In genomic region chr13:83527921-83528320, GRCm38 (mm10) we compare ENCODE assay signal across 11 mouse cellular contexts. TPM values are rescaled to one million over a fixed set of nuclear protein-coding genes. Genes with fewer than 3 reads are reported as not detected.
DNase-seq lines count a peak whose midpoint lies in the region; ATAC-seq and TF ChIP-seq lines count a peak whose summit lies in the region.
"Had no signal": no experiment of that assay in that cellular context is flagged by ENCODE, and none has a peak within 500 bp of the region (broad histone marks: within the 10 kb centered on the region; RNA-seq: fewer than 3 reads in every experiment).

No protein-coding gene starts in this region.

- intact Hi-C loops in gastrocnemius, adult 2 months (cut with DNase I), result loop anchor here (5.0 kb wide), 1 partner anchor 44 kb away; no protein-coding TSS in a partner anchor

- peak overlapping the region; percentile 70 for H3K4me3 ChIP-seq in gastrocnemius, adult 2 months
- H3K4me3 ChIP-seq in kidney, embryonic 16.5 days (ENCODE audit: low read length), result peak overlapping the region; percentile 1; the same call in 1 of the 2 replicates
- H3K4me3 ChIP-seq in heart, embryonic 14.5 days (ENCODE audit: control insufficient read depth in 1 of 2, insufficient read depth in 1 of 2, low read depth in 1 of 2, low read length in 2 of 2), result peak overlapping the region in 1 of 2 experiments; percentile 19; a peak in 2 of 4 replicates
- H3K4me3 ChIP-seq: erythroblast, embryonic 14.5 days; midbrain, embryonic 12.5 days had no signal

- WGBS in kidney, embryonic 16.5 days, result 73% methylated on average over 9 of the region's 9 CpGs
- 33% methylated on average over 9 of the region's 9 CpGs for WGBS in heart, embryonic 14.5 days

- H3K9ac ChIP-seq in kidney, embryonic 16.5 days (replicated peaks; ENCODE audit: low read length), result no peak overlapping the region
- peak overlapping the region; percentile 22; the same call in 1 of the 2 replicates for H3K9ac ChIP-seq in heart, embryonic 14.5 days (ENCODE audit: low read length)
- H3K9ac ChIP-seq: midbrain, embryonic 12.5 days had no signal

- no peak for TF ChIP-seq CTCF in gastrocnemius, adult 2 months (IDR thresholded peaks at IDR 0.05)

- H3K9me3 ChIP-seq in kidney, embryonic 16.5 days (ENCODE audit: low read length), result no peaks in the 10 kb centered on the region
- H3K9me3 ChIP-seq in heart, embryonic 14.5 days (ENCODE audit: control insufficient read depth, low read length), result no peaks in the 10 kb centered on the region
- H3K9me3 ChIP-seq: midbrain, embryonic 12.5 days had no signal

- H3K4me2 ChIP-seq in kidney, embryonic 16.5 days (replicated peaks; ENCODE audit: low read depth, low read length), result peak overlapping the region; percentile 2; the same call in 1 of the 2 replicates
- H3K4me2 ChIP-seq in heart, embryonic 14.5 days (ENCODE audit: low read length), result peak overlapping the region; percentile 54
- H3K4me2 ChIP-seq: midbrain, embryonic 12.5 days had no signal

- DNase-seq in gastrocnemius, adult 2 months, result no peak
- DNase-seq in gastrocnemius, postnatal 10 days, result no peak
- no peak for DNase-seq in kidney, adult 11 months
- peak; percentile 77 for DNase-seq in A20 (ENCODE audit: low read depth, low spot score)
- no peak for DNase-seq in thymus, postnatal 0 days (ENCODE audit: low spot score)
- no peak for DNase-seq in natural killer cell, adult 2 months (ENCODE audit: low spot score in 2 of 2)
- DNase-seq: retina, postnatal 1 day had no signal

- no peaks in the 10 kb centered on the region for H3K36me3 ChIP-seq in kidney, embryonic 16.5 days (ENCODE audit: insufficient read depth, low read length)
- H3K36me3 ChIP-seq in heart, embryonic 14.5 days (ENCODE audit: control insufficient read depth, insufficient read depth, low read length), result no peaks in the 10 kb centered on the region
- H3K36me3 ChIP-seq: midbrain, embryonic 12.5 days had no signal

- H3K4me1 ChIP-seq in kidney, embryonic 16.5 days (ENCODE audit: insufficient read depth, low read length), result peaks cover 3% of the 10 kb centered on the region; the same call in 1 of the 2 replicates
- peaks cover 2 to 11% of the 10 kb centered on the region in 2 experiments; a peak in 2 of 4 replicates for H3K4me1 ChIP-seq in heart, embryonic 14.5 days (ENCODE audit: control insufficient read depth in 2 of 2, insufficient read depth in 2 of 2, low read length in 2 of 2)
- H3K4me1 ChIP-seq: midbrain, embryonic 12.5 days had no signal

- H3K27ac ChIP-seq in gastrocnemius, adult 2 months, result peak overlapping the region; percentile 93
- H3K27ac ChIP-seq in kidney, embryonic 16.5 days (ENCODE audit: low read length), result no peak overlapping the region
- no peak overlapping the region for H3K27ac ChIP-seq in heart, embryonic 14.5 days (replicated peaks in 1 of 2; ENCODE audit: control insufficient read depth in 1 of 2, insufficient read depth in 1 of 2, low read depth in 2 of 2, low read length in 2 of 2)
- H3K27ac ChIP-seq: midbrain, embryonic 12.5 days had no signal

- no peak for ATAC-seq in kidney, embryonic 16.5 days (ENCODE audit: low FRiP score, low TSS enrichment)
- no peak for ATAC-seq in heart, embryonic 14.5 days (ENCODE audit: insufficient number of reproducible peaks, insufficient read depth, low FRiP score, low read depth)

- no peaks in the 10 kb centered on the region for H3K27me3 ChIP-seq in kidney, embryonic 16.5 days (ENCODE audit: insufficient read depth, low read length)
- H3K27me3 ChIP-seq in heart, embryonic 14.5 days (ENCODE audit: control insufficient read depth, insufficient read depth, low read length), result no peaks in the 10 kb centered on the region

RNA-seq across cellular contexts. Expression of gene Mef2c, which starts 24.1 kb away (rescaled TPM):
- 100 to 1,000 TPM; 354 to 497 TPM for total RNA-seq in gastrocnemius, adult 2 months (2021)
- total RNA-seq in gastrocnemius, postnatal 10 days (2021), result 100 to 1,000 TPM; 442 to 475 TPM
- polyA plus RNA-seq in kidney, embryonic 16.5 days (2015; fragmentation: Nextera tagmentation; extraction: Ambion mirVana), result 54.9 and 56.5 TPM in 2 replicates
- polyA plus RNA-seq in heart, embryonic 14.5 days (2014; fragmentation: Nextera tagmentation; extraction: Ambion mirVana), result 112 and 114 TPM in 2 replicates
- polyA plus RNA-seq in thymus, postnatal 0 days (2015; fragmentation: Nextera tagmentation; extraction: Ambion mirVana), result 7.0 and 8.6 TPM in 2 replicates
